Mouse (Mus musculus) ES-Bruce4 (cell line): ENCODE measurements around the gene Plk3.

Experiments used
- CTCF ChIP-seq: IDR thresholded peaks from one replicate; pipeline ENCODE4 v1.8.1; 2011; ENCODE audit warnings: low read depth, low read length
- POLR2A ChIP-seq: IDR thresholded peaks from one replicate; pipeline ENCODE4 v1.8.1; 2011; ENCODE audit warnings: low read length; ENCODE audit not compliant: insufficient read depth

DNA sequence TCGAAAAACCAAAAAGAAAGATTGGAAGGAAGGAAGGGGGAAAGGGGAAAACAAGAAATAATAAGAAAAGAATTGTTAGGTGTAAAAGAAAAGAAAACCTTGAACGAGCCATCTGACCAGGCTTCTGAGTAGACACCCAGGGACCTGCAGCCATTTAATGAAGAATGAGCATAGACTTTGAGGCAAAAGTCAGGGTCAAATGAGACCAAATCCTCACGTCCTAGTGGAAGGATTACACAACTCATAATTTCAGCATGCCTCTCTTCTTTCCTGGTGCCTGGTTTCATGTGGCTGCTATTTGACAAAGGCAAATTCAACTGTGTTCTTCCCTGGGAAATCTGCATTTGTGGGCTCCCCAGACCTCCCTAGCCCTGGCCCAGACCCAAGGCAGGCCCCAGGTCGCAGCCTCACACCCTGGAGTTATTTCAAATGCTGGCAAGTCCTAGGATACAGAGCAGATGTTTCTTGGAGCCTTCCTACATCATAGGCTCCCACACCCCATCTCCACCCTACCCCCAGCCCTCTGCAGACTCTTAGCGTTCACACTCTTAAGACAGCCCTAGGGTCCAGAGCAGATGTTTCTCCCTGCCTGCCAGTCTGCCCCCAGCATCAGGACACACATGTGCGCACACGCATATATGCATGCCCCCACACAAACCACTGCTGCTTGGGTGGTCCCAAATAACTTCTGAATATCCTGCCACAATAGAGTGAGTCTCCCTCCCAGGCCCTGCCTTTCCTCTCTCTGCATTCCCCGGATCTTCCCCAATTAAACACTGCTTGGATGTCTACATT, 35.6 kb downstream of the Plk3 start:
- TF ChIP-seq POLR2A (no peak), CTCF (no peak)
